Mouse (Mus musculus): ENCODE results near the gene Gas8.
"Not testable (repeated sequence)": the region's sequence is repeated elsewhere in the genome, so short reads cannot be mapped to it uniquely, and the experiment has no call there.

The Gas8 gene

DNA sequence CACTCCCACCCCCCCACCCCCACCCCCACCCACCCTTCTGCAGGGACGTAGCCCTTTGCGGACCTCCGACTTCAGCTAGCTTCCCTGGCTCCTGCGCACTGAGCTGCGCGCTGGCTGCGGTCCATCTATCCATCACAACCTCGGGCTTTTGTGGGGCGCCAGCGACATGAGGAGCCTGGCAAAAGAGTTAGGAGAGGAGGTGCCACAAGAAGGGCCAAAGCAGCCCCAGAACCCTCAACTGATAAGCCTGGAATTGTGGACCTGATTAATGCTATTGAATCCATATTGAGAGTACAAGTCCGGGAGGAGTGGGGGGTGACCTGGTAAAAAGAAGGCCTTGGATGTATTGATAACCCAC, 3.1 kb upstream of the Gas8 start:
- DNase-seq: no peak

DNA sequence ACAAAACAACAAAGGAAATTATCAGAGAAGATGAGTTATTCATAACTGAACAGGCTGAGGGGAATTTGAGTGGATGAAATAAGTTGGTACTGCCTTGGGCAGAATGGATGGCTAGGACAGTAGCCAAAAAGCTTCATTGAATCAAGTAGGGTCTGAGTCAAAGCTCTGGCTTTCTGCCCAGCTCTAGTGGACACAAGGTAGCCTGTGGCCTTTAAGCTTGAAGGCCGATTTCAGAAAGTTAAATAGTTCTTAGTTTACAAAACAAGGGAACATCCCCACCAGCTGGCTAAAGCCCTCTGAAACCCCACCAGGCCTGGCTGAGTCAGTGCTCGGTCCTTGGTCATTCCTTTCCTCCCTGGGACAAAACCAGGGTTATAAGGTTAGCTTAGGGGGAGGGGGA, 2.0 kb upstream of the Gas8 start:
- DNase-seq: no peak

DNA sequence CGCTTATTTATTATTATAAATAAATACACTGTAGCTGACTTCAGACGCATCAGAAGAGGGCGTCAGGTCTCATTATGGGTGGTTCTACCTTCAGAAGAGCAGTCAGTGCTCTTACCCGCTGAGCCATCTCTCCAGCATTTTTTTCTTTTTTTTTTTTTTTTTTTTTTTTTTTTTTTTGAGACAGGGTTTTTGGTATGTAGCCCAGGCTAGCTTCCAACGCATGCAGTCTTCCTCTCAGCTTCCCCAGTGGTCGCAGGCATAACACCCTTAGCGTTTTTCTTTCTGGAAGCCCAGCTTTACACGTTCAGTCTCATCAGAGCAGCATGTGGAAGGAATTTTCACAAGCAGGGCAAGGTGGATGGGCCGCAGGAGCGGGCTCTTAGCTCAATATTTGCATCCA, 462 bp upstream of the Gas8 start:
- DNase-seq: no peak

DNA sequence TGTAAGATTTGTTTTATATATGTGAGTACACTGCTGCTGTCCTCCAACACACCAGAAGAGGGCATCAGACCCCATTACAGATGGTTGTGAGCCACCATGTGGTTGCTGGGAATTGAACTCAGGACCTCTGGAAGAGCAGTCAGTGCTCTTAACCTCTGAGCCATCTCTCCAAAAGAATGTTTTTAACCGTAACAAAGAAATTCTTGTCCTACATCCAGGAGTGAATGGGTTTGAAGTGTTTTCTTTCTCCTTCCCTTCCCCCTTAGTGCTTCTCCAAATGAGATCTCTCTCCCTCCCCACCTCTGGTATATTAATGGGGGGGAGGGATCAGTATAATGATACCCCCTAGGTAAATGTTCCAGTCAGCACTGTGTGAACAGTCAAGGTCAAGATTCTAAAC, 1.4 kb downstream of the Gas8 start:
- not testable (repeated sequence) for DNase-seq

DNA sequence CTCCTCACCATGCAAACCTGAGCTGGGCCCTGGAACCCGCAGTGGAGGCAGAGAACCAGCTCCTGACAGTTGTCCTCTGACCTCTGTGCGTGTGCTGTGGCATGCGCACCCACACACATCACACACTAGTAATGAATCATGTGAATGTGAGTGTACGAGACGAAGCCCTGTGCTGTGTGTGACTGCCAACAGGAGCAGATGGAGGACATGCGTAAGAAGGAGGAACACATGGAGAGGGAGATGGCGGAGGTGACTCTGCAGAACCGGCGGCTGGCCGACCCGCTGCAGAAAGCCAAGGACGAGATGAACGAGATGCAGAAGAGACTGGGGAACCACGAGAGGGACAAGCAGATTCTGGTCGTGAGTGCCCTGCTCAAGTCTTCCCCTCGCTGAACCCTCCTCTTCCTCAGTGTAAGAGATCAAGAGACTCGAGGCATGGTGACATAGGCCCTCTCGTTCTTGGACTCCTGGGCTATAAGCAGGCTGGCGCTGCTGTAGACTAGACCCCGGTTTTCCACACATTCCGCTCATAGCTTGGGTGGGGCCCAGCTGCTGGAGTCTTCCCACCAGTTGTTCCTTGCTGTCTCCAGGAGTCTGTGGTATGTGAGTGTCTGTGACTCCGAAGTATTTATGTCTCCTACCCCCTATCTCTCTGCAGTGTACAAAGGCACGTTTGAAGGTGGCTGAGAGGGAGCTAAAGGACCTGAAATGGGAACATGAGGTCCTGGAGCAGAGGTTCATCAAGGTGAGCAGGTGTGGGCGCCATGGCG, 9.3 kb downstream of the Gas8 start:
- no peak for DNase-seq

DNA sequence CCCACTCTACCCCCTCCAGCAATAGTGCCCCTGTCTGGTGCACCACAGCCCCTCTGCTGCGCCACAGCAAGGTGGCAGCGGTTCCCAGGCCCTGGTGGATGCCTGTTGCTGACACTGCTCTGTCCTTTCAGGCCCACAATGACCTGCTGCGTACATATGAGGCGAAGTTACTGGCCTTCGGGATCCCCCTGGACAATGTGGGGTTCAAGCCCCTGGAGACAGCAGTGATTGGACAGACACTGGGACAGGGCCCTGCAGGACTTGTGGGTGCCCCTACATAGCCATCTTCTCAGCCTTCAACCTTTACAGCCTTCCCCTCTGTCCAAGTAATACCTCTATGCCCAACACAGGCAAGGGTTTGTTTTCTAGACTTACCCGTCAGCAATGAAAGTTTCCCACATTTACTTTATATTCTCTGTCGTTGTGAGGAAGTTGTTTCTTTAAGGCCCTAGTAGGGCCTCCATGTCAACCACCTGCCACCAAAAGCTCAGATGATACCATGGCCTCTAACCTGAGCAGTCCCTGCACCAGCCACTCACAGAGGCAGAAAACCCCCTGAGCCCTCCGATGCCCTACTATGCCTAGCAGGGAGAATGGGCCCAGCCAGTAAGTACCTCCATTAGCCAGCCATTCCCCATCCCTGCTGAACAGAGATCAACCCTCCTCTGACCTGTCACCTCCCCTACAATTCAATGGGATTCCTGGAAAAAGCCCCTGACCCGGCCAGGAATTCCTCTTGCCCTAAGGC, 17.8 kb downstream of the Gas8 start:
- DNase-seq: no peak

DNA sequence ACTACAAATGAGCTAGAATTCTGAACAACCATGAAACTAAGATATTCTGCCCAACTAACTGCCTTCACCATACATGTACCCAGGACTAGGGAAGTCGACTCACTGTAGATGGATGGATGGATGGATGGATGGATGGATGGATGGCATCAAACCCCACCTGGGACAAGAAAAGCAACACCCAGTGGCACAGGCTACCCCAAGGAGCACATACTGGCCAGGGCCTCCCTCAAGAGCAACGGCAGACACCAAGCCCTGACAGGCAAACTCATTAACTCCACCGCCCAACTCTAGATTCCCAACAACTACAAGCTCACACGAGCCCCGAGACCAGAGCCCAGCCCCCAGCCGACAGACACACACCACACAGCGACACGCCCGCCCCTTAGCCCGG, 18.4 kb downstream of the Gas8 start:
- DNase-seq: no peak

DNA sequence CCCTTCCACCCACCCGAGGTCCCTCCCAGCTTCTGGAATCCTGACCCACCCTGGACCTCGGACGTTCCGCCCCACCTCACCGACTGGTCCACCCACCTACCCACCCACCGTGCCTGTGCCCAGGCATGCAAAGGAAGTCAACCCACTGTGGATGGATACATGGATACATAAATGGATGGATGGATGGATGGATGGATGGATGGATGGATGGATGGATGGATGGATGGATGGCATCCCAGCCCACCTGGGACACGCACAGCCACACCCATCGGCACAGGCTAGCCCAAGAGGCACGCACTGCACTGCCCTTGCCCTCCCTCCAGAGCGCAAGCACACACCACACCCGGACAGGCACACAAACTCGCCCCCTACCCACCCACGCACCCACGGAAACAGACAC, 19.0 kb downstream of the Gas8 start:
- not testable (repeated sequence) for DNase-seq

DNA sequence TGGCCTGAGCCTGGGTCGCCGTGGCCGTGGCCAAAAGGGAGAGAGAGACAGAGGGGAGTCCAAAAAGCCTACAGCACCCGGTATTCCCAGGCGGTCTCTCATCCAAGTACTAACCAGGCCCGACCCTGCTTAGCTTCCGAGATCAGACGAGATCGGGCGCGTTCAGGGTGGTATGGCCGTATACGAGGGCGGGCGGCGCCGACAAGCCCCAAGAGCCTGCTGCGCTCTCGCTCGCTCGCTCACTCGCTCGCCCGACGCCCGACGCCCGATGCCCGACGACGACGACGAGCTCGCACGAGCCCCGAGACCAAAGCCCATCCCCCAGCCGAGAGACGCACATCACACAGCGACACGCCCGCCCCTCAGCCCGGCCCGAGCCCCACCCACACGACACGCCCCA, 45.6 kb downstream of the Gas8 start:
- DNase-seq: not testable (repeated sequence)

DNA sequence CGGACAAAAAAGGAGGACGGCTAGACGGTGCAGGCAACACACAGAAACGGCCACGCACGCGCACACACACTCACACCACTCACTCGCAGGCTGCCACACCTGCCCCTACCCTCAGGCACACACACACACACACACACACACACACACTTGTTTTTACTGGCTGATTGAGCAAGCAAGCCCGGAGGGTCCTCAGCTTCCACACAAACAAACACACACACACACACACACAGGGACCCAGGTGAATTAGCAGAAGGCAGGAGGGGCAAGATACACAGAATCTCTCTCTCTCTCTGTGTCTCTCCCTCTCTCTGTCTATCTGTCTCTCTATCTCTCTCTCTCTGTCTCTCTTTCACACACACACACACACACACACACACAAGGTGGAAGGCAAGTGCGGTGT, 56.8 kb downstream of the Gas8 start:
- DNase-seq: not testable (repeated sequence)
